Mouse (Mus musculus): ENCODE measurements at regions not wholly inside any gene's neighbourhood (a gene's known extent, or its start where the extent isn't known, plus 50 kb on each side); places are given as distances from the start of the nearest gene placed in this dataset.

DNA sequence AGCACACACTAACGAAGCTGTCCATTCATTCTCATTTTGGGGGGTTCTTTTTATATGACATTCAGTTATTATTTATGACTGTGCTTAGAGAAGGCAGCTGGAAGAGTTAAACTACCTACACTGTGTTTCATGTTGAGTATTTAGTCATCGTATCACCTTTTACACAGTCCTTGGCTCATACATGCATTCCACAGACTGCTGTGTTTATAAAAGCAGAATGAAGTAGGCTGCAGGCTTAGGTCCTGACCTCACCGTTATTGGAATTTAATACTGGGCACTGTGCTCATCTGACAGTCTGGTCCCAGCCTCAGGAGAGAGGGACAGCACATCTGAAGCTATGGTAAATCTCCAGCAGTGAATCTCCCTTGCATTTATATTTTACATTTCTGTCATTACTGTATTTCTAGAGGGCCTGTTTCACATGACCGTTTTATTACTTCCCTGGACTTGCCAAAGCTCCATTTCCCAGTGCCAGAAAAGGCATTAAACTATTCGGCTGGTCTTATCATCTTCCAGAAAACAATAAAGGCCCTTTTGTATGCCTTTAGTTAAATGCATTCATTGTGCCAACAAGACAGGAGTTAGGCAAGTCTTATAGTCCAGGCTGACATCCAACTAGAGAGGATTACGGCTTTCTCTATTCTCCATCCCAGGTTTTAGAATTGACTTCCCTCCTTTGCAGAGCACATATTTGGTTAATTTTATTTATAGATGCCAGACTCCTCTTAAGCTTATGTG is 258.9 kb downstream of the Bckdhb start:
- no peak for TF ChIP-seq CTCF (IDR thresholded peaks at IDR 0.05; ENCODE audit: borderline replicate concordance, control insufficient read depth, extremely low read depth, insufficient read depth, low read length, poor library complexity)
- no peak for TF ChIP-seq POLR2A (IDR thresholded peaks at IDR 0.05; ENCODE audit: control insufficient read depth, extremely low read depth, insufficient read depth, low read length, poor library complexity)
